Mouse (Mus musculus): ENCODE data around the gene Cpne7. TPM values are rescaled to one million over a fixed set of nuclear protein-coding genes. Genes with fewer than 3 reads are reported as not detected.
A peak's percentile ranks its signal among the peaks of the same experiment; 100 is the strongest.
"Not testable (repeated sequence)": the region's sequence is repeated elsewhere in the genome, so short reads cannot be mapped to it uniquely, and the experiment has no call there.

The Cpne7 gene
- polyA plus RNA-seq (2016; fragmentation: Nextera tagmentation; extraction: Ambion mirVana) = 0.12 and 0.63 TPM in 2 replicates

DNA sequence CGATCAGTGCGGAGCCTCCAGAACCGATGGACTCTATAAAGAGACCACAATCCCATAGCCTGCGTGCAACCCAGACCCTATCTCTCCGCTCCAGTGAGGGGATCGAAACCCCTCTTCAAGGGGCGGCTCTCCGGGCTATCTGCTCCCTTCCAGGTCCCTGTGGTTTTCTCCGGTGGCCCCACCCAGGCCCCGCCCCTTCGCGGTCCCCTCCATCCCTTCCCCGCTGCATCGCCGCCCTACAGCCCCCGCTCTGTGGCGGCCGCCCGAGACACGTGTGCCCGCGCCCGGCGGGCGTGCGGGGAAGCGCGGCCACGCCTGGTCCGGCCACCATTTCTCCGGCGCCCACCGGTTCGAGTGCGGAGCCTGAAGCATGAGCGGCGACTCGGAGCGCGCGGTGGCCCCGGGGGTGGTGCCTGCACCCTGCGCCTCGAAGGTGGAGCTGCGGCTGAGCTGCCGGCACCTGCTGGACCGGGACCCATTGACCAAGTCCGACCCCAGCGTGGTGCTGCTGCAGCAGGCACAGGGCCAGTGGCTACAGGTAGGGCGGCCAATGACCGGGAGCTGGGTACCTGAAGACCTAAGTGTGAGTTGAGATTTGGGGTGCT is at the start of gene Cpne7:
Gene Cpne7 (plus strand): TSS at position 248 of the 605 bp plus-strand sequence.
- H3K9me3 ChIP-seq = no peaks in the 10 kb centered on the region
- peak; percentile 30 for DNase-seq (ENCODE audit: low spot score)
- peak within 1 kb of the TSS; percentile 63 for H3K4me3 ChIP-seq
- H3K4me1 ChIP-seq (replicated peaks) = peaks cover 26% of the 10 kb centered on the region
- peak within 1 kb of the TSS; percentile 62; the same call in 1 of the 2 replicates for H3K27ac ChIP-seq
- no peaks in the 10 kb centered on the region for H3K36me3 ChIP-seq
- under 1% methylated on average over 51 of the region's 51 CpGs for WGBS
- peaks cover 78% of the 10 kb centered on the region for H3K27me3 ChIP-seq (ENCODE audit: insufficient read depth, poor library complexity, severe bottlenecking)

DNA sequence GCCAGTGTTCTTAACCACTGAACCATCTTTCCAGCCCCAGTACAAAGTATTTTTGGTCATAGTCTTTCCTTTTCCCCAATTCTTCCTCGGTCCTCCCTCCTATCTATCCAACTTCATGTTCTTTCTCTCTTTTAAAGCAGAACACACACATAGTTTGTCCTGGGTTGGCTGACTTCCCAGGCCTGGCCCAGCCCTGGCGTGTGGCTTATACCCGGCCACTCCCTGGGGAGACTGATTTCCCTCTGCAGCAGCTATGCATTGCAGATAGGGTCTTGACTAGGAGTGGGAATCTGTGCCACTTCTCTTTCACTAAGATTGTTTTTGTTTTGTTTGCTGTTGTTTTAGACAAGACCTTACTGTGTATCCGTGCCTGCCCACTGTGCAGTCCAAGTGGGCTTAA is 46.0 kb upstream of the Cpne7 start:
- peaks cover 14% of the 10 kb centered on the region for H3K4me1 ChIP-seq (replicated peaks)
- WGBS = 80% methylated on average over 4 of the region's 4 CpGs
- no peaks in the 10 kb centered on the region for H3K9me3 ChIP-seq
- no peak overlapping the region for H3K27ac ChIP-seq
- H3K36me3 ChIP-seq = peaks cover 85% of the 10 kb centered on the region
- DNase-seq (ENCODE audit: low spot score) = no peak
- no peak overlapping the region for H3K4me3 ChIP-seq
- no peaks in the 10 kb centered on the region for H3K27me3 ChIP-seq (ENCODE audit: insufficient read depth, poor library complexity, severe bottlenecking)

DNA sequence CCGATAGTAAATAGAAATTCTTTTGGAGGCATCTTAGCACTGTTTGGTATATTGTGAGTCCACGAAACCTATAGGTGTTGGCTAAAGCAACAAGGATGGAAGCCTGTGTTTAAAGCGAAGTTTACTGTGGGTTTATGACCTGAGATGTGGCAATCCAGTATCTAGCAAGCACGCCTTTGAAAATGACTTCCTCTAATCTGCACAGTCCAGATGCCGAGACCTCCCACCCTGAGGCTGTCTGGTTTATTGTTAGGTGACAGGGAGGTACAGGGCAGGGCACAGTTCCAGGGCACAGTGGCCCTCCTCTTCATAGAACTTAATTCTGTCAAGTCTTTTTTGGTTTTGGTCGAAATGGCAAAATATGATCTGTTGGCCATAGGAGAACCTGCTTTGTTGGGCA is 40.0 kb upstream of the Cpne7 start:
- WGBS = 95% methylated on average over 6 of the region's 6 CpGs
- no peak overlapping the region for H3K4me3 ChIP-seq
- H3K36me3 ChIP-seq = peaks cover 98% of the 10 kb centered on the region
- no peaks in the 10 kb centered on the region for H3K9me3 ChIP-seq
- no peak overlapping the region for H3K27ac ChIP-seq
- H3K4me1 ChIP-seq (replicated peaks) = no peaks in the 10 kb centered on the region
- no peaks in the 10 kb centered on the region for H3K27me3 ChIP-seq (ENCODE audit: insufficient read depth, poor library complexity, severe bottlenecking)
- no peak for DNase-seq (ENCODE audit: low spot score)

DNA sequence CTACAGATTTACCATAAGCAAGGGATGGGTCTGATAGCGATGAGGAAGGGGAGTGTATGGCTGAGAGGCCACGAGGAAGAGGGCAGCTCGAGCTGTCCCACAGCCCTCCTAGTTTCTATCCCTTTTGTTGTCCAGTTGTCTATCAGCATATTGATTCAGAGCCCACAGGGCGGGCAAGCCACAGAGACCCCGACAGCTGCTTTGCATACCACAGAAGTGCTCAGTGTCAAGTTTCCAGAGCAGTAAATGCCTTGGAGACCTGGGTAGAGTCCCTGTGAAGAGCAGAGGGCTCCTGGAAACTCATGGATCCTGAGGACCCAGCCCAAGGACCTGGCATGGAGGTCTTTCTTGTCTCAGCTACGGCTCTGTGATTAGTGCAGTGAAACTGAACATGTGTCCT is 34.2 kb upstream of the Cpne7 start:
- H3K27me3 ChIP-seq (ENCODE audit: insufficient read depth, poor library complexity, severe bottlenecking) = no peaks in the 10 kb centered on the region
- H3K36me3 ChIP-seq = peaks cover 98% of the 10 kb centered on the region
- no peak overlapping the region for H3K4me3 ChIP-seq
- H3K9me3 ChIP-seq = no peaks in the 10 kb centered on the region
- no peak for DNase-seq (ENCODE audit: low spot score)
- WGBS = 79% methylated on average over 6 of the region's 6 CpGs
- no peak overlapping the region for H3K27ac ChIP-seq
- no peaks in the 10 kb centered on the region for H3K4me1 ChIP-seq (replicated peaks)

- Histone ChIP-seq H3K4me3 (no peak overlapping the region), H3K36me3 (peaks cover 100% of the 10 kb centered on the region), H3K27me3 (ENCODE audit: insufficient read depth, poor library complexity, severe bottlenecking) (no peaks in the 10 kb centered on the region), H3K9me3 (no peaks in the 10 kb centered on the region), H3K4me1 (replicated peaks) (no peaks in the 10 kb centered on the region), H3K27ac (no peak overlapping the region)
- WGBS = 91% methylated on average over 12 of the region's 12 CpGs
- DNase-seq (ENCODE audit: low spot score) = no peak
These were observed 33.6 kb upstream of the Cpne7 start for GRCm38 (mm10) chr8:123083610-123084009.

DNA sequence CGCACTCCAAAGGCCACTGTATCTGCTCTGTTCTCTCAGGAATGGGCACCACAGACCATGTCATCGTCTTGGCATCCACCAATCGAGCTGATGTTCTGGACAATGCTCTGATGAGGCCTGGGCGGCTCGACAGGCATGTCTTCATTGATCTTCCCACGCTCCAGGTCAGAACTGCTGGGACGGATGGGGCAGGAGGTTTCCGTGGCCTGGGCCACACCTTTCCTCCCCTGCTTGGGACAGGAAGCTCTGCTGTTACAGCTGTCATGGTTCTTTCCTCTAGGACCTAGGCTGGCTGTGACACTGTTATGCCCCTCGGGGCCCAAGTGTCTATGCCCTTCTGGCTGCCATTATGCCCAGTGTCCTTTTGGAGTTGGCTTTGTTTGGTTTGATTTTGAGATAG is 29.9 kb upstream of the Cpne7 start:
- 86% methylated on average over 9 of the region's 9 CpGs for WGBS
- no peak for DNase-seq (ENCODE audit: low spot score)
- H3K4me1 ChIP-seq (replicated peaks) = 0 out of 2 replicates have a peak, but pooled peaks cover 2% of the 10 kb centered on the region
- H3K4me3 ChIP-seq = no peak overlapping the region
- H3K9me3 ChIP-seq = no peaks in the 10 kb centered on the region
- H3K27me3 ChIP-seq (ENCODE audit: insufficient read depth, poor library complexity, severe bottlenecking) = no peaks in the 10 kb centered on the region
- no peak overlapping the region for H3K27ac ChIP-seq
- H3K36me3 ChIP-seq = peaks cover 100% of the 10 kb centered on the region

DNA sequence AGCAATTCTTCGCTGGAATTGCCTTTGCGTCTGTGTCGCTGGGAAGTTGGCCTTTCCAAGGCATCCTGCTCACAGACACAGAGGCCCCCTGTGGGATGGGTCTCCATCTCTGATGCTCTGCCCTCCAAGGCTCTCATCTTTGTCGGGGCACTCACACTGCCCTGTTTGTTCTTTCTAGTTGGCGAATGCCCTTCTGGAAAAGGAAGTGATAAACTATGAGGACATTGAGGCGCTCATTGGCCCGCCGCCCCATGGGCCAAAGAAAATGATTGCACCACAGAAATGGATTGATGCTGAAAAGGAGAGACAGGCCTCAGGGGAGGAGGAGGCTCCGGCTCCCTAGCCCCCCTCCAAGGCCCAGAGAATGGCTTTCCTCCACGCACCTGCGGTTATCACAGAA is 20.0 kb upstream of the Cpne7 start:
- WGBS = 93% methylated on average over 11 of the region's 11 CpGs
- no peak overlapping the region for H3K4me3 ChIP-seq
- H3K9me3 ChIP-seq = no peaks in the 10 kb centered on the region
- DNase-seq (ENCODE audit: low spot score) = no peak
- H3K27me3 ChIP-seq (ENCODE audit: insufficient read depth, poor library complexity, severe bottlenecking) = no peaks in the 10 kb centered on the region
- H3K4me1 ChIP-seq (replicated peaks) = peaks cover 10% of the 10 kb centered on the region; the same call in 1 of the 2 replicates
- H3K36me3 ChIP-seq = peaks cover 51% of the 10 kb centered on the region
- H3K27ac ChIP-seq = no peak overlapping the region

GRCm38 (mm10) chr8:123097786-123098584 is 19.2 kb upstream of the Cpne7 start:
- Histone ChIP-seq H3K27ac (no peak overlapping the region), H3K9me3 (no peaks in the 10 kb centered on the region), H3K36me3 (peaks cover 51% of the 10 kb centered on the region), H3K27me3 (ENCODE audit: insufficient read depth, poor library complexity, severe bottlenecking) (no peaks in the 10 kb centered on the region), H3K4me1 (replicated peaks) (peaks cover 10% of the 10 kb centered on the region; the same call in 1 of the 2 replicates), H3K4me3 (no peak overlapping the region; the same call in 1 of the 2 replicates)
- no peak for DNase-seq (ENCODE audit: low spot score)
- WGBS = 80% methylated on average over 12 of the region's 12 CpGs

GRCm38 (mm10) chr8:123100288-123100687 is 16.9 kb upstream of the Cpne7 start:
- WGBS = 62% methylated on average over 8 of the region's 8 CpGs
- Histone ChIP-seq H3K4me1 (replicated peaks) (peaks cover 24% of the 10 kb centered on the region), H3K27me3 (ENCODE audit: insufficient read depth, poor library complexity, severe bottlenecking) (no peaks in the 10 kb centered on the region), H3K9me3 (no peaks in the 10 kb centered on the region), H3K36me3 (peaks cover 51% of the 10 kb centered on the region), H3K4me3 (no peak overlapping the region), H3K27ac (no peak overlapping the region)
- no peak for DNase-seq (ENCODE audit: low spot score)

DNA sequence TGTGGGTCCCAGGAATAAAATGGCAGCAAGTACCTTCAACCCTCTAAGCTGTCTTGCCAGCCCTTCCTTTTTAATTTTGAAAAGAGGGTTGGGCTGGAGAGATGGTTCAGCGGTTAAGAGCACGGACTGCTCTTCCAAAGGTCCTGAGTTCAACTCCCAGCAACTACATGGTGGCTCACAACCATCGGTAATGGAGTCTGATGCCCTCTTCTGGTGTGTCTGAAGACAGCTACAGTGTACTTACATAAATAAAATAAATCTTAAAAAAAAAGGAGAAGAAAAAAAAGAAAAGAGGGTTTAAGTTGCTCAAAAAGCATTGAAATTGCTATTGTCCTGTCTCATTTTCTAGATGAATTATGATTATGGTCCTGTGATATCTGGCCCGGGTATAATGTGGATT is 15.9 kb upstream of the Cpne7 start:
- H3K4me1 ChIP-seq (replicated peaks) = peaks cover 24% of the 10 kb centered on the region
- no peak for DNase-seq (ENCODE audit: low spot score)
- H3K4me3 ChIP-seq = peak overlapping the region; percentile 83
- 80% methylated on average over 4 of the region's 4 CpGs for WGBS
- no peaks in the 10 kb centered on the region for H3K9me3 ChIP-seq
- no peaks in the 10 kb centered on the region for H3K27me3 ChIP-seq (ENCODE audit: insufficient read depth, poor library complexity, severe bottlenecking)
- 0 out of 2 replicates have a peak overlapping the region, but pooled peaks have one; percentile 99 for H3K27ac ChIP-seq
- H3K36me3 ChIP-seq = peaks cover 51% of the 10 kb centered on the region

DNA sequence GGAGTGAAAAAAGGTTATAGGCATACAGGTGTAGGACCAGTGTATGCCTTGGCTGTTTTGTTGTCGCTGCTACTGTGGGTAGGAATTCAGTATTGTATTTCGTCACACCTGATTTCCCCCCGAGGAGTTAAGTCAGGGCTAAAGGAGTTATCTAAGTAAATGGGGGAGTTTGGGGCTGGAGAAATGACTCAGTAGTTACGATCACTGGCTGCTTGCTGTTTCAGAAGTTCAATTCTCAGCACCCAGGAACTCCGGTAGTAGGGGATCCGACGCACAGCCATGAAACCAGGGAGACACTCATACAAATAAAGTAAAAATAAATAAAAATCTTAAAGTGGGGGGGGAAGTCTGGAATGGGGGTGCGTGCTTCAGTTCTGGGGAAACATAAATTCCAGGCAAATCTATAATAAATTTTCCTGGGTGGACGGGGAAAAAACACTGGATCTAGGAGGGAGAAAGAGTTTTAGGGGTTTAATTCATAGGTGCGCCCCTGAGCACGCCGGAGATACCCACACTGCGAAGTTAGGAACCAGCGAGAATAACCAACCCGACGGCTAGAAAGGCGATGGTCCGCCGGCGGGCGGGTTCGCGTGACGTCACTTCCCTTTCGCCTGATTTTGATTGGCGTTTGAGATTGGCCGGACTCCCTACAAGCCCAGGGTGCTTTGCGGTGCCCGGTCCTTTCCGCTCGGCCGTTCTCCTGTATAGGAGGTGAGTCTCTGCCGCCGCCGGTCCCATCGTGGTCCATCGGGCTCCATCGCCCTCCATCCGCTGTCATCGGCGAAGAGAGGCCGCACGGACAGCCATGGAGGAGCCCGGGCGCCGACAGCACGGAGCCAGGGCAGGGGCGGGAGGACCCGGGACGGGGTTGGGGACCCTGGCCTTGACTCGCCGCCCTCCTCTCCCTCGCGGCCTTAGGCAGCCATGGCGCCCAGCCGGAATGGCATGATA is 15.2 kb upstream of the Cpne7 start, which contains the start of gene Rpl13:
Gene Rpl13 (plus strand): TSS at position 616 of the 951 bp plus-strand sequence.
- Histone ChIP-seq H3K4me3 (peak within 1 kb of the TSS; percentile 83), H3K9me3 (no peaks in the 10 kb centered on the region), H3K36me3 (peaks cover 48% of the 10 kb centered on the region), H3K4me1 (replicated peaks) (peaks cover 24% of the 10 kb centered on the region), H3K27ac (peak within 1 kb of the TSS; percentile 99), H3K27me3 (ENCODE audit: insufficient read depth, poor library complexity, severe bottlenecking) (no peaks in the 10 kb centered on the region)
- 2% methylated on average over 56 of the region's 56 CpGs for WGBS
- DNase-seq (ENCODE audit: low spot score) = peak; percentile 98

DNA sequence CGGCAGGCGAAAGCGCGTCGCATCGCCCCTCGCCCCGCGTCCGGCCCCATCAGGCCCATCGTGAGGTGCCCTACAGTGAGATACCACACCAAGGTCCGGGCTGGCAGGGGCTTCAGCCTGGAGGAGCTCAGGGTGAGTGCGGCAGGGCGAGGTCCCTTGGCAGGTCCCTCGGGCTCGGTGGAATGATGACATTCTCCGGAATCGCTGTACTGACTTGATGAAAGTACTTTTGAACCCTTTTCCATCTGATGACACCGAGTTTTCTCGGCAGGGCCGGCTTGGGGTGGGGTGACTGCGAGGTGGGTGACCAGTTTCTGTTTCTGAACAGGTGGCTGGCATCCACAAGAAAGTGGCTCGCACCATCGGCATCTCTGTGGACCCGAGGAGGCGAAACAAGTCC is 14.3 kb upstream of the Cpne7 start:
- H3K9me3 ChIP-seq; DNase-seq (ENCODE audit: low spot score); H3K27me3 ChIP-seq (ENCODE audit: insufficient read depth, poor library complexity, severe bottlenecking): not testable (repeated sequence)
- peaks cover 39% of the 10 kb centered on the region for H3K36me3 ChIP-seq
- peak overlapping the region; percentile 99 for H3K27ac ChIP-seq
- under 1% methylated on average over 26 of the region's 26 CpGs for WGBS
- peaks cover 24% of the 10 kb centered on the region for H3K4me1 ChIP-seq (replicated peaks)
- peak overlapping the region; percentile 83 for H3K4me3 ChIP-seq
